Mouse (Mus musculus) forebrain, embryonic 10.5 days (tissue): ENCODE data around the gene Zfp524. TPM values are rescaled to one million over a fixed set of nuclear protein-coding genes. Genes with fewer than 3 reads are reported as not detected.
"Not testable (repeated sequence)": the region's sequence is repeated elsewhere in the genome, so short reads cannot be mapped to it uniquely, and the experiment has no call there.

ENCODE experiments used
- DNase-seq: peaks from one replicate; pipeline ENCODE4 v3.0.0-alpha.2; 2017; ENCODE audit warnings: low spot score; ENCODE audit errors: extremely low spot score
- H3K27ac ChIP-seq: fragments of 300-500 bp; sonication (generic); 2 replicates; pipeline ENCODE4 v1.5.1; 2016; ENCODE audit warnings: mild to moderate bottlenecking
- H3K27me3 ChIP-seq: fragments of 300-500 bp; sonication (generic); 2 replicates; pipeline ENCODE4 v1.6.1; 2016; ENCODE audit warnings: mild to moderate bottlenecking; ENCODE audit not compliant: poor library complexity, severe bottlenecking
- H3K36me3 ChIP-seq: fragments of 300-500 bp; sonication (generic); replicated peaks from 2 replicates; pipeline ENCODE4 v1.6.1; 2016; ENCODE audit warnings: mild to moderate bottlenecking, moderate library complexity
- H3K4me1 ChIP-seq: fragments of 300-500 bp; sonication (generic); 2 replicates; pipeline ENCODE4 v1.6.1; 2016
- H3K4me3 ChIP-seq: fragments of 300-500 bp; sonication (generic); 2 replicates; pipeline ENCODE4 v1.5.1; 2016; ENCODE audit warnings: mild to moderate bottlenecking, moderate library complexity
- H3K9me3 ChIP-seq: fragments of 300-500 bp; sonication (generic); 2 replicates; pipeline ENCODE4 v1.6.1; 2016; ENCODE audit warnings: mild to moderate bottlenecking, moderate library complexity
- WGBS: fragments of 180-500 bp; shearing (Covaris S2); methylation state at CpG from one replicate; pipeline ENCODE4 v1.1.7; 2016; 5-methylcytosine and 5-hydroxymethylcytosine counted together
- polyA plus RNA-seq: library from polyadenylated mRNA; unstranded; fragments of >200 nt; fragmentation: Nextera tagmentation; extraction: Ambion mirVana; gene quantifications from 2 replicates; pipeline ENCODE4 v1.2.1, GENCODE M21; 2016

The Zfp524 gene
- polyA plus RNA-seq, 1 experiment from 2014 or later: 8.4 TPM

DNA sequence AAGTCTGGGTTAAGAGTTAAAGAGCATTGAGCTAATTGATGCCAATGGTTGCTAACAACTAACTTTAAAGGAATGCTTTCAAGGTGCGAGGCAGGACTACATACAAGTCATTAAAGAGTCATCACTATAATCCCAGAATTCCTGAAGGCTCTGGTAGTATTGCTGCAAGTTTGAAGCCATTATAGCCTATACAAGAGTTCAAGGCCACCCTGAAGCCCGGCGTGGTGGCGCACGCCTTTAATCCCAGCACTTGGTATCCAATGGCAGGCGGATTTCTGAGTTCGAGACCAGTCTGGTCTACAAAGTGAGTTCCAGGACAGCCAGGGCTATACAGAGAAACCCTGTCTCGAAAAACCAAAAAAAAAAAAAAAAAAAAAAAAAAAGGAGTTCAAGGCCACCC, 5.4 kb downstream of the Zfp524 start:
- Histone ChIP-seq H3K27ac (peak overlapping the region; percentile 98), H3K4me3 (peak overlapping the region; percentile 94), H3K4me1 (peaks cover 34% of the 10 kb centered on the region), H3K36me3 (peaks cover 46% of the 10 kb centered on the region), H3K9me3 (peaks cover 16% of the 10 kb centered on the region; the same call in 1 of the 2 replicates)
- WGBS: 32% methylated on average over 8 of the region's 8 CpGs
- not testable (repeated sequence) for DNase-seq, H3K27me3 ChIP-seq

DNA sequence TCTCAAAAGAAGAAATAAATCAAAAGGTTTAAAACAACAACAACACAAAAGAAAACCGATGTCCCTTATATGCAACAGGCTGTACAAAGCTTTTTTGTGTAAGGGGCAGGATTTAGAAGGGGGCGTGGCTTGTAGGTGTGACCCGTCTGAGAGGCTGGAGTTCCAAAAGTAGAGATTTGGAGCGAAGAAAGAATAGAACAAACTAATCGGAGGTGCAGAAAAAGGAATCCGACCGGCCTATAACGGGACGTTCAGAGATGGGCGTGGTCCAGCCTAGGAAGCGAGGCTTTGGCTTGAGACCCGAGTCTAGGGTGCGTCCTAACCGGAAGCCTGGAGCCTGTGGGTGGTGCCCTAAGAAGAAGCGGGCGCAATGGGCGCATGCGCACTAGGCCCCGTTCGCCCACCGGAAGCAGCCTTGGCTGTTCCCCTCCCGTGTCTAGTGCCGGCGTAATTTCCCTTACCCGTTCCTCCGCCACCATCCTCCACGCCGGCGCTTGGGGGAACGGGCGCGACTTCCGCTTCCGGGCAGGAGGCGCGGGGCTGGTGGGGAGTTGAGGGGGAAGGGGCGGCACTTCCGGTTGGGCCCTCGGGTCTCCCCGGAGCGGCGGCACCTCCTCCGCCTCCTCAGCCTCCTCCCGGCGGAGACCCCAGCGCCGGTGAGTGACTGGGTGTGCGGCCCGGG, 5.9 kb downstream of the Zfp524 start, which contains the start of the genes Zfp865 and Ccdc106:
Zfp865 (plus strand) TSS at position 377 of the 682 bp plus-strand sequence.
Ccdc106 (plus strand) TSS at position 554 of the 682 bp plus-strand sequence.
- peak within 1 kb of the TSS; percentile 94 for H3K4me3 ChIP-seq
- peaks cover 52% of the 10 kb centered on the region for H3K36me3 ChIP-seq
- peak within 1 kb of the TSS; percentile 98 for H3K27ac ChIP-seq
- H3K27me3 ChIP-seq: no peaks in the 10 kb centered on the region
- peaks cover 16% of the 10 kb centered on the region; the same call in 1 of the 2 replicates for H3K9me3 ChIP-seq
- under 1% methylated on average over 47 of the region's 49 CpGs for WGBS
- DNase-seq: peak; percentile 99
- H3K4me1 ChIP-seq: peaks cover 34% of the 10 kb centered on the region

DNA sequence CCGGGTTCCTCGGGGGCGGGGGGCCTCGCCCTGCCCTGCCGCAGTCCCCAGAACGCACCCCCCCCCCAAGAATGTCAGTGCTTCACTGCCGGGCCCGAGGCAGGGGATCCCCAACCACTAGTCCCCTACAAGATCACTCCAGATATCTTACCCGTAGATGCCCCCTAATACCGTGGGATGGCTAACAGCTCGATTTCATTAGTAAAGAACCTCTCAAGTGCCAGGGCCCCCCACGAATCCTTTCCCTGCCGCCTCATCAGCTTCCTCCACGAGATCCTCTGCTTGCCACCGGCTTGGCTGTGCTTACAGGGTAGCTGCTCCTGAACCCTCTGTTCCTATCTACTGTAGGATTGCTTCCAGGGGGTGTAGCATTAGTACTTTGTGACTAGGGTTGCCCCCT, 6.5 kb downstream of the Zfp524 start:
- H3K27ac ChIP-seq: peak overlapping the region; percentile 98
- peaks cover 31% of the 10 kb centered on the region for H3K4me1 ChIP-seq
- peak overlapping the region; percentile 94 for H3K4me3 ChIP-seq
- H3K36me3 ChIP-seq: peaks cover 57% of the 10 kb centered on the region
- no peaks in the 10 kb centered on the region for H3K27me3 ChIP-seq
- peaks cover 12% of the 10 kb centered on the region; the same call in 1 of the 2 replicates for H3K9me3 ChIP-seq
- WGBS: under 1% methylated on average over 15 of the region's 15 CpGs
- DNase-seq: no peak

DNA sequence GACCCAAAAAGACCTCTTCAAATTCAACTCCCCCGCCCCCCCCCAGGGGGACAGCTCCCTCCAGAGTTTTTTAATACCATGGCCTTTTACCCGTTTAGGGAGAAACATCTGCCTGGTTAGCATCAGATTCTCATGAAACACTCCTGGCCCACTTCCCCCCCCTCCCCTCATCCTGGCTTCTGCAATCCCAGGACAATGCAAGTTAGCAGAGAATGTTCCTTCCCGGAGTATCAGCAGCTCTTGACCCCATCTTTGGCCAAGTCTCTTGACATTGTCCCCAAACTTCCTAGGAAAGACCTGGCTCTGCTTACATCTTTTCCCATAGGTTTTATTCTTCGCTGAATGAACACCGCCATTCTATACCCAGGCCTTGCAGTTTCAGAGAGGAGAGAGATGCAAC, 7.0 kb downstream of the Zfp524 start:
- no peak for DNase-seq
- H3K4me1 ChIP-seq: peaks cover 26% of the 10 kb centered on the region
- no peaks in the 10 kb centered on the region for H3K27me3 ChIP-seq
- peaks cover 12% of the 10 kb centered on the region; the same call in 1 of the 2 replicates for H3K9me3 ChIP-seq
- WGBS: 56% methylated on average over 5 of the region's 5 CpGs
- H3K4me3 ChIP-seq: peak overlapping the region; percentile 94
- H3K27ac ChIP-seq: peak overlapping the region; percentile 98
- H3K36me3 ChIP-seq: peaks cover 62% of the 10 kb centered on the region

DNA sequence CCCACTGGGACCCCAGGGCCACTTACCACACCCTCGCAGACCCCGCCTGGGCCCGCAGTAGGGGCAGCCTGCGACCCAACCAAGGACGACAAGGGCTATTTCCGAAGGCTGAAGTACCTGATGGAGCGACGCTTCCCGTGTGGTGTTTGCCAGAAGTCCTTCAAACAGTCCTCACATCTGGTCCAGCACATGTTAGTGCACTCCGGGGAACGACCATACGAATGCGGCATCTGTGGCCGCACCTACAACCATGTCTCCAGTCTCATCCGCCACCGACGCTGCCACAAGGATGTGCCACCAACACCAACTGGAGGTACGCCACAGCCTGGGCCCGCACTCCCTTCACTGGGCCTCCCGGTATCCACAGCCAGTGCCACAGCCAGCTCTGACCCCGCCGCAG, 15.3 kb downstream of the Zfp524 start:
- H3K27ac ChIP-seq: no peak overlapping the region
- no peaks in the 10 kb centered on the region for H3K27me3 ChIP-seq
- DNase-seq: no peak
- H3K9me3 ChIP-seq: peaks cover 59% of the 10 kb centered on the region
- H3K36me3 ChIP-seq: peaks cover 98% of the 10 kb centered on the region
- 97% methylated on average over 22 of the region's 22 CpGs for WGBS
- peak overlapping the region; percentile 20; the same call in 1 of the 2 replicates for H3K4me3 ChIP-seq
- no peaks in the 10 kb centered on the region for H3K4me1 ChIP-seq

DNA sequence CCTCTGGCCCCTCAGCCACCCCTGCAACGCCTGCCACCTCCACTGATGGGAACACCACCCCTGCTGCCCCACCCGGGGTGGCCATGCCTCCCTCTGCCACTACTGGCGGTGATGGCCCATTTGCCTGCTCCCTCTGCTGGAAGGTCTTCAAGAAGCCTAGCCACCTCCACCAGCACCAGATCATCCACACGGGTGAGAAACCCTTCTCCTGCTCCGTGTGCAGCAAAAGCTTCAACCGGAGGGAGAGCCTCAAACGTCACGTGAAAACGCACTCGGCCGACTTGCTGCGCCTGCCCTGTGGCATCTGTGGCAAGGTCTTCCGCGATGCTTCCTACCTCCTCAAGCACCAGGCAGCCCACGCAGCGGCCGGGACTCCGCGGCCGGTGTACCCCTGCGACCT, 15.7 kb downstream of the Zfp524 start:
- Histone ChIP-seq H3K27me3 (no peaks in the 10 kb centered on the region), H3K9me3 (peaks cover 63% of the 10 kb centered on the region), H3K36me3 (peaks cover 98% of the 10 kb centered on the region), H3K4me1 (no peaks in the 10 kb centered on the region), H3K4me3 (peak overlapping the region; percentile 20), H3K27ac (no peak overlapping the region)
- DNase-seq: no peak
- WGBS: 90% methylated on average over 21 of the region's 21 CpGs

DNA sequence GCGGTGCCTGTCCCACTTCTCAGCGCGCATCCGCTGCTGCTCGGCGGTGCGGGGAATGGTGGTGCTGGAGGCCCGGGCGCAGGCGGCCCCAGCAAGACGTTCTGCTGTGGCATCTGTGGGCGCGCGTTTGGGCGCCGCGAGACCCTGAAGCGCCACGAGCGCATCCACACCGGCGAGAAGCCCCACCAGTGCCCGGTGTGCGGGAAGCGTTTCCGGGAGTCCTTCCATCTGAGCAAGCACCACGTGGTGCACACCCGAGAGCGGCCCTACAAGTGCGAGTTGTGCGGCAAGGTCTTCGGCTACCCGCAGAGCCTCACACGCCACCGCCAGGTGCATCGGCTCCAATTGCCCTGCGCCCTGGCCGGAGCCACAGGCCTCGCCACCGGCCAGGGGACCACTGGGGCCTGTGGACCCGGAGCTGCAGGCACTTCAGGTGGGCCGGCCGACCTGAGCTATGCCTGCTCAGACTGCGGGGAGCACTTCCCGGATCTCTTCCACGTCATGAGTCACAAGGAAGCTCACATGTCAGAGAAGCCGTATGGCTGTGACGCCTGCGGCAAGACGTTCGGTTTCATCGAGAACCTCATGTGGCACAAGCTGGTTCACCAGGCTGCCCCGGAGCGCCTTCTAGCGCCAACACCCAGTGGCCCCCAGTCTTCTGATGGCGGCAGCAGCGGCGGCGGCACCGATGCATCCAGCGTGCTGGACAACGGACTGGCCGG, 16.5 kb downstream of the Zfp524 start:
- Histone ChIP-seq H3K4me1 (no peaks in the 10 kb centered on the region), H3K27ac (no peak overlapping the region), H3K9me3 (peaks cover 69% of the 10 kb centered on the region), H3K27me3 (no peaks in the 10 kb centered on the region), H3K36me3 (peaks cover 98% of the 10 kb centered on the region), H3K4me3 (peak overlapping the region; percentile 20; the same call in 1 of the 2 replicates)
- WGBS: 83% methylated on average over 63 of the region's 63 CpGs
- DNase-seq: no peak

DNA sequence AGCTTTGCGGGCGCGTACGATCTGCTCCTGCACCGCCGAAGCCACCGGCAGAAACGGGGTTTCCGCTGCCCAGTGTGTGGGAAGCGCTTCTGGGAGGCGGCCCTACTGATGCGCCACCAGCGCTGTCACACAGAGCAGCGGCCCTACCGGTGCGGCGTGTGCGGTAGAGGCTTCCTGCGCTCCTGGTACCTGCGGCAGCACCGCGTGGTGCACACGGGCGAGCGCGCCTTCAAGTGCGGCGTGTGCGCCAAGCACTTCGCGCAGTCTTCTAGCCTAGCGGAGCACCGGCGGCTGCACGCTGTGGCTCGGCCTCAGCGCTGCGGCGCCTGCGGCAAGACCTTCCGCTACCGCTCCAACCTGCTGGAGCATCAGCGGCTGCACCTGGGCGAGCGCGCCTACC, 17.3 kb downstream of the Zfp524 start:
- H3K9me3 ChIP-seq: peaks cover 75% of the 10 kb centered on the region
- no peaks in the 10 kb centered on the region for H3K4me1 ChIP-seq
- no peak for DNase-seq
- WGBS: 78% methylated on average over 46 of the region's 46 CpGs
- H3K27me3 ChIP-seq: no peaks in the 10 kb centered on the region
- H3K27ac ChIP-seq: no peak overlapping the region
- peaks cover 98% of the 10 kb centered on the region for H3K36me3 ChIP-seq
- peak overlapping the region; percentile 20; the same call in 1 of the 2 replicates for H3K4me3 ChIP-seq

DNA sequence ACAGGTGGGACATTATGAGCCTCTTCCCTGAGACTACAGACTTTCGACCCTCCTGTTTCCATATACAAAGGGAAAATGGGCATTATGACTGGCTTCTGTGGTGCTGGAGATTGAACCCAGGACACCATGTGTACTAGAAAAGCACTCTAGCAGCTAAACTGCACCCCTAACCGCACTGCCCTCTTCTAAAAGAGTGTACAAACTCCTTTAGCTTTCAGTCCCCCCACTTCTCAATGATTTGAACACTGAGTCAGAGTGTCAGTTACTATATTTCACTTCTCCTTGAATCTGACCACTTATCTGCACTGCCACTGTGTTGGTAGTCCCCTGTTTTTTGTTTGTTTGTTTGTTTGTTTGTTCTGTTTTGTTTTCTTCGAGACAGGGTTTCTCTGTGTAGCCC, 19.6 kb downstream of the Zfp524 start, which contains the start of gene 4632433K11Rik:
4632433K11Rik (plus strand) TSS at position 301 of the 400 bp plus-strand sequence.
- Histone ChIP-seq H3K36me3 (peaks cover 77% of the 10 kb centered on the region), H3K27ac (no peak within 1 kb of the TSS), H3K4me3 (no peak within 1 kb of the TSS), H3K9me3 (peaks cover 71% of the 10 kb centered on the region), H3K27me3 (no peaks in the 10 kb centered on the region), H3K4me1 (peaks cover 14% of the 10 kb centered on the region)
- DNase-seq: no peak
- WGBS: 91% methylated on average over 3 of the region's 3 CpGs

DNA sequence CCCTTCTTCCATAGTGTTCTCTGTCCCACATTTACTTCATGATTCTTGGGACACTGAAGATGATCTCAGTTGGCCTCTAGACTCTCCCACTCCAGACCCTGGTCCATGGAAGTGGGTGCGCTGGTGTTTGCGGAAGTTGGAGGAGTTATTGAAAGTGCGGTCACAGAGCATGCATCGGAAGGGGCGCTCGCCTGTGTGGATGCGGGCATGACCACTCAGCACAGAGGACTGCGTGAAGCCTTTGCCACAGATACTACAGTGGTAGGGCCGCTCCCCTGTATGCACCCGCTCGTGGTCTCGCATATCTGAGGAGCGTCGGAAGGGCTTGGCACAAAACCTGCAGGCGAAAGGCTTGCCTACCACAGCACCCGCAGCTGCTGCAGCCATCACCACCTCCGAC, 21.4 kb downstream of the Zfp524 start:
- H3K27me3 ChIP-seq: no peaks in the 10 kb centered on the region
- H3K9me3 ChIP-seq: peaks cover 53% of the 10 kb centered on the region
- no peak overlapping the region for H3K4me3 ChIP-seq
- peaks cover 63% of the 10 kb centered on the region for H3K36me3 ChIP-seq
- no peak for DNase-seq
- 94% methylated on average over 17 of the region's 17 CpGs for WGBS
- H3K4me1 ChIP-seq: peaks cover 21% of the 10 kb centered on the region
- no peak overlapping the region for H3K27ac ChIP-seq

DNA sequence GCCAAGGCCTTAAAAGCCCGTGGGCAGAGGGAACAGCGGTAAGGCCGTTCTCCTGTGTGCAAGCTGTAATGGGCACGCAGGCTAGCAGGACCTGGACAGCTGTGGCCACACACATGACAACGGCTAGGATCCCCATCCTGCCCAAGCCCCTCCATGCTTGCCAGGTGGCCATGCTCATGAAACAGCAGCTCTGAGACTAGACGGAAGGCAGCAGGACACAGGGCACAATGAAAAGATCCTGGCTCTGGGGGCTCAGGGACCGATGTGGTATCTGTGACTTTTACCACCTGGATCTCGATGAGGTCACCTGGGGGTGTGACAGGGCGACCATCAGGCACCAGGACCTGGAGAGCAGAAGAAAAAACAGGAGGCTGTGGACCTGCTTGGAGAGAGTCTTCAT, 21.9 kb downstream of the Zfp524 start:
- Histone ChIP-seq H3K4me1 (peaks cover 21% of the 10 kb centered on the region), H3K27me3 (no peaks in the 10 kb centered on the region), H3K4me3 (no peak overlapping the region), H3K36me3 (peaks cover 61% of the 10 kb centered on the region), H3K27ac (no peak overlapping the region), H3K9me3 (peaks cover 47% of the 10 kb centered on the region)
- DNase-seq: no peak
- 90% methylated on average over 9 of the region's 9 CpGs for WGBS

DNA sequence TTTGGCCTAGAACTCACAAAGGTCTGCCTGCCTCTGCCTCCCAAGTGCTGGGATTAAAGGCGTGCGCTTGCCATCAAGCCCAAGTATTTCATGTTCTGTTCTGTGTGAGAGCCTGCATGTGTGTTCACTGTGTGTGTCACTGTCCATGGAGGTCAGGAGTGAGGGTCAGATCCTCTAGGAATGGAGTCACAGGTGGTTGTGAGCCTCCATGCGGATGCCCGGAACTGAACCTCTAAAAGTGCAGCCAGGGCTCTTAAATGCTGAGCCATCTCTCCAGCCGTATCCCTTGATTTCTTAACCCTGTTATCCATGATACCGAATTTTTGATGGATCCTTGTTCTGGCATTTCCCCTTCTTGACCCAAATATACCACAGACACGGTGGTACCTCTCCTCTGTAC, 22.8 kb downstream of the Zfp524 start:
- 94% methylated on average over 7 of the region's 7 CpGs for WGBS
- peaks cover 58% of the 10 kb centered on the region for H3K36me3 ChIP-seq
- peaks cover 21% of the 10 kb centered on the region for H3K4me1 ChIP-seq
- DNase-seq: no peak
- peak overlapping the region; percentile 76; the same call in 1 of the 2 replicates for H3K4me3 ChIP-seq
- no peak overlapping the region for H3K27ac ChIP-seq
- peaks cover 39% of the 10 kb centered on the region for H3K9me3 ChIP-seq
- H3K27me3 ChIP-seq: no peaks in the 10 kb centered on the region

DNA sequence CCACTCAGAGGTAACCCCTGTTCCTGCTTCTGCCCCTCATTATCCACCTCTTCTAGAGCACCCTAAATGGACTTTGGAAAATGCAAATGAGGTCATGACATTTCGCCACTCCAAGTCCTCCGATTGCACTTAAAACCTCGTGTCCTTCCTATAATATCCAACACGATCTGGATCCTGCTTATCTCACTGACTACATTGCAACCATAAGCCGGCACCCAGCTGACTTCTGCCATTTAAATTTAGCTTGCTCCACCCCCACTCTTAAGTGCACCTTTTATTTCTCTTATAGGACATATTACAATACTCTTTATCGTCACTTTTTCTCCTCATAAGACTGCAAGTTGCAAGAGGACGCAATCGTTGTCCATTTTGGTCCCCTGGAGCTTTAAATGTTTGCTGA, 23.3 kb downstream of the Zfp524 start:
- Histone ChIP-seq H3K9me3 (peaks cover 34% of the 10 kb centered on the region), H3K4me3 (peak overlapping the region; percentile 76), H3K27ac (peak overlapping the region; percentile 98; the same call in 1 of the 2 replicates), H3K4me1 (peaks cover 21% of the 10 kb centered on the region), H3K36me3 (peaks cover 53% of the 10 kb centered on the region), H3K27me3 (no peaks in the 10 kb centered on the region)
- no peak for DNase-seq
- WGBS: 88% methylated on average over 8 of the region's 8 CpGs
